Mouse (Mus musculus) limb, embryonic 15.5 days (tissue): ENCODE results near the gene Abca7. TPM values are rescaled to one million over a fixed set of nuclear protein-coding genes. Genes with fewer than 3 reads are reported as not detected.
"Not testable (repeated sequence)": the region's sequence is repeated elsewhere in the genome, so short reads cannot be mapped to it uniquely, and the experiment has no call there.

Source experiments
- ATAC-seq: fragments of 200-750 bp; cut with Nextera tagmentation; 2 replicates; pipeline ENCODE4 v1.8.0; 2017; ENCODE audit warnings: low read depth, moderate TSS enrichment; ENCODE audit not compliant: insufficient number of reproducible peaks, low FRiP score, low TSS enrichment
- H3K27ac ChIP-seq: fragments of 300-500 bp; sonication (generic); 2 replicates; pipeline ENCODE4 v1.5.1; 2015; ENCODE audit warnings: moderate library complexity, mild to moderate bottlenecking, inconsistent platforms
- H3K27me3 ChIP-seq: fragments of 300-500 bp; sonication (generic); 2 replicates; pipeline ENCODE4 v1.6.1; 2015; ENCODE audit warnings: inconsistent platforms
- H3K36me3 ChIP-seq: fragments of 300-500 bp; sonication (generic); 2 replicates; pipeline ENCODE4 v1.6.1; 2015; ENCODE audit warnings: inconsistent platforms
- H3K4me1 ChIP-seq: fragments of 300-500 bp; sonication (generic); 2 replicates; pipeline ENCODE4 v1.6.1; 2015; ENCODE audit warnings: inconsistent platforms
- H3K4me2 ChIP-seq: fragments of 300-500 bp; sonication (generic); 2 replicates; pipeline ENCODE4 v1.6.1; 2015; ENCODE audit warnings: mild to moderate bottlenecking, inconsistent platforms
- H3K4me3 ChIP-seq: fragments of 300-500 bp; sonication (generic); 2 replicates; pipeline ENCODE4 v1.5.1; 2015; ENCODE audit warnings: mild to moderate bottlenecking, inconsistent platforms
- H3K9ac ChIP-seq: fragments of 300-500 bp; sonication (generic); 2 replicates; pipeline ENCODE4 v1.6.1; 2015; ENCODE audit warnings: inconsistent platforms
- H3K9me3 ChIP-seq: fragments of 300-500 bp; sonication (generic); 2 replicates; pipeline ENCODE4 v1.6.1; 2016; ENCODE audit warnings: inconsistent platforms
- WGBS: fragments of 180-500 bp; shearing (Covaris S2); methylation state at CpG from one replicate; pipeline ENCODE4 v1.1.7; 2015; 5-methylcytosine and 5-hydroxymethylcytosine counted together
- polyA plus RNA-seq: library from polyadenylated mRNA; unstranded; fragments of >200 nt; fragmentation: Nextera tagmentation; extraction: Ambion mirVana; gene quantifications from 2 replicates; pipeline ENCODE4 v1.2.1, GENCODE M21; 2015

The Abca7 gene
- polyA plus RNA-seq, 1 experiment from 2014 or later = 3.4 TPM

- not testable (repeated sequence) for H3K27ac ChIP-seq, H3K27me3 ChIP-seq, ATAC-seq, H3K9me3 ChIP-seq, H3K4me2 ChIP-seq, H3K9ac ChIP-seq, H3K4me3 ChIP-seq
- Histone ChIP-seq H3K36me3 (peaks cover 18% of the 10 kb centered on the region), H3K4me1 (peaks cover 18% of the 10 kb centered on the region)
- WGBS = 82% methylated on average over 8 of the region's 8 CpGs
Measured at GRCm38 (mm10) chr10:80041409-80042060, 45.2 kb downstream of the Abca7 start.

- H3K9me3 ChIP-seq = no peaks in the 10 kb centered on the region
- ATAC-seq = no peak
- H3K27ac ChIP-seq = no peak overlapping the region
- no peak overlapping the region for H3K4me2 ChIP-seq
- no peak overlapping the region for H3K9ac ChIP-seq
- H3K36me3 ChIP-seq = no peaks in the 10 kb centered on the region
- H3K4me3 ChIP-seq = no peak overlapping the region
- H3K4me1 ChIP-seq = peaks cover 12% of the 10 kb centered on the region
- H3K27me3 ChIP-seq = no peaks in the 10 kb centered on the region
- 47% methylated on average over 4 of the region's 4 CpGs for WGBS
Measured at GRCm38 (mm10) chr10:80044087-80044486, 47.8 kb downstream of the Abca7 start.

- not testable (repeated sequence) for H3K9me3 ChIP-seq, H3K27me3 ChIP-seq, H3K4me3 ChIP-seq, H3K27ac ChIP-seq, H3K9ac ChIP-seq, H3K4me1 ChIP-seq, H3K36me3 ChIP-seq, H3K4me2 ChIP-seq, ATAC-seq
- 75% methylated on average over 4 of the region's 4 CpGs for WGBS
Measured at GRCm38 (mm10) chr10:80045364-80045763, 49.1 kb downstream of the Abca7 start.

GRCm38 (mm10) chr10:80045766-80046165 lies 49.5 kb downstream of the Abca7 start:
- Histone ChIP-seq H3K4me3 (no peak overlapping the region), H3K4me2 (no peak overlapping the region), H3K4me1 (peaks cover 8% of the 10 kb centered on the region), H3K27me3 (no peaks in the 10 kb centered on the region), H3K36me3 (no peaks in the 10 kb centered on the region), H3K27ac (no peak overlapping the region), H3K9ac (no peak overlapping the region), H3K9me3 (no peaks in the 10 kb centered on the region)
- WGBS = 80% methylated on average over 5 of the region's 5 CpGs
- ATAC-seq = no peak

- H3K27me3 ChIP-seq = no peaks in the 10 kb centered on the region
- no peaks in the 10 kb centered on the region for H3K9me3 ChIP-seq
- no peaks in the 10 kb centered on the region for H3K36me3 ChIP-seq
- ATAC-seq = no peak
- no peak within 1 kb of the TSS for H3K9ac ChIP-seq
- no peak within 1 kb of the TSS for H3K27ac ChIP-seq
- no peak within 1 kb of the TSS for H3K4me3 ChIP-seq
- no peak within 1 kb of the TSS for H3K4me2 ChIP-seq
- H3K4me1 ChIP-seq = peaks cover 10% of the 10 kb centered on the region
- WGBS = 47% methylated on average over 9 of the region's 9 CpGs
Measured at GRCm38 (mm10) chr10:80047041-80047565, 50.8 kb downstream of the Abca7 start, which contains the start of gene Gpx4. Gpx4 (plus strand) TSS chr10:80047166.

GRCm38 (mm10) chr10:80048396-80048795 lies 52.1 kb downstream of the Abca7 start:
- Histone ChIP-seq H3K9ac (no peak overlapping the region), H3K27me3 (no peaks in the 10 kb centered on the region), H3K4me1 (peaks cover 18% of the 10 kb centered on the region), H3K27ac (peak overlapping the region; percentile 9; the same call in 1 of the 2 replicates), H3K36me3 (no peaks in the 10 kb centered on the region), H3K4me2 (no peak overlapping the region), H3K9me3 (no peaks in the 10 kb centered on the region), H3K4me3 (no peak overlapping the region)
- 27% methylated on average over 5 of the region's 5 CpGs for WGBS
- ATAC-seq = no peak

GRCm38 (mm10) chr10:80048834-80049233 lies 52.5 kb downstream of the Abca7 start:
- ATAC-seq = no peak
- H3K9me3 ChIP-seq = no peaks in the 10 kb centered on the region
- H3K4me2 ChIP-seq = no peak overlapping the region
- H3K4me1 ChIP-seq = peaks cover 18% of the 10 kb centered on the region
- H3K36me3 ChIP-seq = no peaks in the 10 kb centered on the region
- peak overlapping the region; percentile 9; the same call in 1 of the 2 replicates for H3K27ac ChIP-seq
- WGBS = 62% methylated on average over 3 of the region's 3 CpGs
- no peaks in the 10 kb centered on the region for H3K27me3 ChIP-seq
- no peak overlapping the region for H3K4me3 ChIP-seq
- H3K9ac ChIP-seq = no peak overlapping the region

- Histone ChIP-seq H3K4me3 (no peak overlapping the region), H3K4me1 (peaks cover 29% of the 10 kb centered on the region), H3K36me3 (no peaks in the 10 kb centered on the region), H3K9me3 (no peaks in the 10 kb centered on the region), H3K27ac (no peak overlapping the region), H3K27me3 (no peaks in the 10 kb centered on the region), H3K9ac (no peak overlapping the region), H3K4me2 (no peak overlapping the region)
- WGBS = 33% methylated on average over 6 of the region's 6 CpGs
- ATAC-seq = no peak
Measured at GRCm38 (mm10) chr10:80050244-80050643, 54.0 kb downstream of the Abca7 start.

GRCm38 (mm10) chr10:80050885-80051617 lies 54.8 kb downstream of the Abca7 start:
- Histone ChIP-seq H3K4me2 (no peak overlapping the region), H3K36me3 (peaks cover 5% of the 10 kb centered on the region), H3K4me3 (no peak overlapping the region), H3K27ac (no peak overlapping the region; the same call in 1 of the 2 replicates), H3K4me1 (peaks cover 35% of the 10 kb centered on the region), H3K9me3 (no peaks in the 10 kb centered on the region), H3K27me3 (no peaks in the 10 kb centered on the region), H3K9ac (no peak overlapping the region)
- WGBS = 34% methylated on average over 15 of the region's 15 CpGs
- ATAC-seq = no peak

- peaks cover 35% of the 10 kb centered on the region for H3K4me1 ChIP-seq
- WGBS = 45% methylated on average over 13 of the region's 14 CpGs
- H3K9ac ChIP-seq = no peak overlapping the region
- no peak overlapping the region for H3K4me3 ChIP-seq
- H3K9me3 ChIP-seq = no peaks in the 10 kb centered on the region
- no peak overlapping the region for H3K4me2 ChIP-seq
- peaks cover 11% of the 10 kb centered on the region for H3K36me3 ChIP-seq
- H3K27me3 ChIP-seq = no peaks in the 10 kb centered on the region
- peak overlapping the region; percentile 17 for H3K27ac ChIP-seq
- no peak for ATAC-seq
Measured at GRCm38 (mm10) chr10:80051618-80052373, 55.5 kb downstream of the Abca7 start.

- no peak for ATAC-seq
- H3K4me1 ChIP-seq = peaks cover 35% of the 10 kb centered on the region
- H3K4me3 ChIP-seq = no peak overlapping the region; the same call in 1 of the 2 replicates
- H3K9me3 ChIP-seq = no peaks in the 10 kb centered on the region
- H3K36me3 ChIP-seq = peaks cover 17% of the 10 kb centered on the region
- 83% methylated on average over 5 of the region's 5 CpGs for WGBS
- H3K9ac ChIP-seq = no peak overlapping the region
- no peak overlapping the region for H3K27ac ChIP-seq
- no peak overlapping the region for H3K4me2 ChIP-seq
- H3K27me3 ChIP-seq = no peaks in the 10 kb centered on the region
Measured at GRCm38 (mm10) chr10:80052374-80052764, 56.1 kb downstream of the Abca7 start.
